Mouse (Mus musculus): Measurements from ENCODE around the gene Clic3. TPM values are rescaled to one million over a fixed set of nuclear protein-coding genes. Genes with fewer than 3 reads are reported as not detected.
A peak's percentile ranks its signal among the peaks of the same experiment; 100 is the strongest.

Gene Clic3
- total RNA-seq, 2 experiments from 2014 or later: 1.5 TPM; not detected in 1

- no peak for DNase-seq (ENCODE audit: low spot score in 2 of 2)
These were observed 15.6 kb upstream of the Clic3 start for GRCm38 (mm10) chr2:25441067-25441466.

GRCm38 (mm10) chr2:25442682-25443081 lies 14.0 kb upstream of the Clic3 start:
- no peak for DNase-seq (ENCODE audit: low spot score in 2 of 2)

GRCm38 (mm10) chr2:25450853-25451647 lies 5.6 kb upstream of the Clic3 start:
- no peak for DNase-seq (ENCODE audit: low spot score in 2 of 2)

- no peak for DNase-seq (ENCODE audit: low spot score in 2 of 2)
These were observed 3.7 kb upstream of the Clic3 start for GRCm38 (mm10) chr2:25452951-25453350.

GRCm38 (mm10) chr2:25457022-25457896 lies 621 bp downstream of the Clic3 start:
- no peak for DNase-seq (ENCODE audit: low spot score in 2 of 2)

GRCm38 (mm10) chr2:25458911-25459310 lies 2.3 kb downstream of the Clic3 start:
- peak in 1 of 2 experiments; percentile 24 for DNase-seq (ENCODE audit: low spot score in 2 of 2)

- DNase-seq (ENCODE audit: low spot score in 2 of 2): peak; percentile 24 to 35
These were observed 3.5 kb downstream of the Clic3 start for GRCm38 (mm10) chr2:25460135-25460534.

- DNase-seq (ENCODE audit: low spot score in 2 of 2): peak; percentile 89 to 94
These were observed 4.1 kb downstream of the Clic3 start, which contains the start of gene Paxx for GRCm38 (mm10) chr2:25460551-25461309. Gene Paxx, minus strand, starts transcription at chr2:25461094.

GRCm38 (mm10) chr2:25461407-25461806 lies 4.8 kb downstream of the Clic3 start:
- no peak for DNase-seq (ENCODE audit: low spot score in 2 of 2)

- no peak for DNase-seq (ENCODE audit: low spot score in 2 of 2)
These were observed 7.0 kb downstream of the Clic3 start for GRCm38 (mm10) chr2:25463630-25464029.

GRCm38 (mm10) chr2:25465256-25465655 lies 8.6 kb downstream of the Clic3 start:
- no peak for DNase-seq (ENCODE audit: low spot score in 2 of 2)

GRCm38 (mm10) chr2:25465816-25466635 lies 9.4 kb downstream of the Clic3 start:
- no peak for DNase-seq (ENCODE audit: low spot score in 2 of 2)

GRCm38 (mm10) chr2:25467606-25468303 lies 11.1 kb downstream of the Clic3 start:
- DNase-seq (ENCODE audit: low spot score in 2 of 2): no peak

GRCm38 (mm10) chr2:25468962-25469915 lies 12.6 kb downstream of the Clic3 start:
- DNase-seq (ENCODE audit: low spot score in 2 of 2): peak; percentile 36

GRCm38 (mm10) chr2:25469969-25470368 lies 13.3 kb downstream of the Clic3 start, which contains the start of gene Ptgds:
Gene Ptgds, minus strand, starts transcription at chr2:25470046.
- no peak for DNase-seq (ENCODE audit: low spot score in 2 of 2)

- DNase-seq (ENCODE audit: low spot score in 2 of 2): no peak
These were observed 15.9 kb downstream of the Clic3 start for GRCm38 (mm10) chr2:25472550-25472949.

GRCm38 (mm10) chr2:25477541-25477940 lies 20.9 kb downstream of the Clic3 start:
- DNase-seq (ENCODE audit: low spot score in 2 of 2): no peak

- peak; percentile 59 to 62 for DNase-seq (ENCODE audit: low spot score in 2 of 2)
These were observed 21.5 kb downstream of the Clic3 start for GRCm38 (mm10) chr2:25477967-25478675.

Data from left cerebral cortex, adult 18-20 months (tissue).